Mouse (Mus musculus) forebrain, embryonic 10.5 days (tissue): ENCODE data around the gene Emilin1. TPM values are rescaled to one million over a fixed set of nuclear protein-coding genes. Genes with fewer than 3 reads are reported as not detected.
A peak's percentile ranks its signal among the peaks of the same experiment; 100 is the strongest.

Experiments used
- DNase-seq: peaks from one replicate; pipeline ENCODE4 v3.0.0-alpha.2; 2017; ENCODE audit warnings: low spot score; ENCODE audit errors: extremely low spot score
- H3K27ac ChIP-seq: fragments of 300-500 bp; sonication (generic); 2 replicates; pipeline ENCODE4 v1.5.1; 2016; ENCODE audit warnings: mild to moderate bottlenecking
- H3K27me3 ChIP-seq: fragments of 300-500 bp; sonication (generic); 2 replicates; pipeline ENCODE4 v1.6.1; 2016; ENCODE audit warnings: mild to moderate bottlenecking; ENCODE audit not compliant: poor library complexity, severe bottlenecking
- H3K36me3 ChIP-seq: fragments of 300-500 bp; sonication (generic); replicated peaks from 2 replicates; pipeline ENCODE4 v1.6.1; 2016; ENCODE audit warnings: mild to moderate bottlenecking, moderate library complexity
- H3K4me1 ChIP-seq: fragments of 300-500 bp; sonication (generic); 2 replicates; pipeline ENCODE4 v1.6.1; 2016
- H3K4me3 ChIP-seq: fragments of 300-500 bp; sonication (generic); 2 replicates; pipeline ENCODE4 v1.5.1; 2016; ENCODE audit warnings: mild to moderate bottlenecking, moderate library complexity
- H3K9me3 ChIP-seq: fragments of 300-500 bp; sonication (generic); 2 replicates; pipeline ENCODE4 v1.6.1; 2016; ENCODE audit warnings: mild to moderate bottlenecking, moderate library complexity
- WGBS: fragments of 180-500 bp; shearing (Covaris S2); methylation state at CpG from one replicate; pipeline ENCODE4 v1.1.7; 2016; 5-methylcytosine and 5-hydroxymethylcytosine counted together
- polyA plus RNA-seq: library from polyadenylated mRNA; unstranded; fragments of >200 nt; fragmentation: Nextera tagmentation; extraction: Ambion mirVana; gene quantifications from 2 replicates; pipeline ENCODE4 v1.2.1, GENCODE M21; 2016

The Emilin1 gene
- polyA plus RNA-seq, 1 experiment from 2014 or later, result 78.2 TPM

DNA sequence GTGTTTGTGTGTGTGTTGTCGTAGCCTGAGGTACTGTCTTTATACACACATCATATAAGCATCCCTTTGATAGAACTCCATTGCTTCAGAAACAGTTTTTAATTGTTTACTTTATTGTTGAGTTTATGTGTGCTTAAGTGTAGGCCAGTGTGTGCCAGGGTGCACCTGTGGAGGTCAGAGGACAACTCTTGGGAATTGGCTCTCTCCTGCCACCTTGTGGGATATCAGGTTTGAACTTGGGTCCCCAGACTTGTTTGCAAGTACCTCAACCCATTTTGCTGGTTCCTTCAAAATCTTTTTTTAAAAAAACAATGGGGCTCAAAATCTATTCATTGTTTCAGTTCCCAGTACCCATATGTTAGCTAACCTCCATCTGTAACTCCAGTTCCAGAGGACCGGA is 29.8 kb downstream of the Emilin1 start:
- peaks cover 40% of the 10 kb centered on the region for H3K27me3 ChIP-seq
- H3K9me3 ChIP-seq, result no peaks in the 10 kb centered on the region
- H3K27ac ChIP-seq, result no peak overlapping the region
- DNase-seq, result no peak
- peaks cover 18% of the 10 kb centered on the region for H3K4me1 ChIP-seq
- H3K36me3 ChIP-seq, result no peaks in the 10 kb centered on the region
- WGBS, result 91% methylated on average over 2 of the region's 2 CpGs
- H3K4me3 ChIP-seq, result no peak overlapping the region

DNA sequence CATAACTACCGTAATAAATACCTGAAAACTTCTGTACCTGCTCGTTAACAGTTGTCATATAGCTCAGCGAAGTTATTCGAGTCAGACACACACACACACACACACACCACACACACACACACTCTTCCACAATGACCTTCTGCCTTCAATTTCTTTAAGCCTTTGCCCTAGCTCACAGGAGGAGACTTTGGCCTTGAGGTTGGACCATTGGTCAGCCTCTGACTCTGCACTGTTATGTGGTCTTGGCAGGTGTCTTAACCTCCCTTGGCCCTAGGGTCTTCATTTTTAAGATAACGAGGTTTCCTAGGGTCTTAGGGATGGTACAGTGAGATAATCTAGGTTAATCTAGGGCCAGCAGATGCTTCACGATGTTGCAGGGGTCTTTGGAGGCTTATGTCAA is 31.1 kb downstream of the Emilin1 start:
- H3K27me3 ChIP-seq, result peaks cover 50% of the 10 kb centered on the region
- H3K4me3 ChIP-seq, result no peak overlapping the region
- H3K9me3 ChIP-seq, result no peaks in the 10 kb centered on the region
- H3K4me1 ChIP-seq, result peaks cover 27% of the 10 kb centered on the region
- DNase-seq, result no peak
- H3K36me3 ChIP-seq, result no peaks in the 10 kb centered on the region
- no peak overlapping the region for H3K27ac ChIP-seq
- 85% methylated on average over 6 of the region's 6 CpGs for WGBS

DNA sequence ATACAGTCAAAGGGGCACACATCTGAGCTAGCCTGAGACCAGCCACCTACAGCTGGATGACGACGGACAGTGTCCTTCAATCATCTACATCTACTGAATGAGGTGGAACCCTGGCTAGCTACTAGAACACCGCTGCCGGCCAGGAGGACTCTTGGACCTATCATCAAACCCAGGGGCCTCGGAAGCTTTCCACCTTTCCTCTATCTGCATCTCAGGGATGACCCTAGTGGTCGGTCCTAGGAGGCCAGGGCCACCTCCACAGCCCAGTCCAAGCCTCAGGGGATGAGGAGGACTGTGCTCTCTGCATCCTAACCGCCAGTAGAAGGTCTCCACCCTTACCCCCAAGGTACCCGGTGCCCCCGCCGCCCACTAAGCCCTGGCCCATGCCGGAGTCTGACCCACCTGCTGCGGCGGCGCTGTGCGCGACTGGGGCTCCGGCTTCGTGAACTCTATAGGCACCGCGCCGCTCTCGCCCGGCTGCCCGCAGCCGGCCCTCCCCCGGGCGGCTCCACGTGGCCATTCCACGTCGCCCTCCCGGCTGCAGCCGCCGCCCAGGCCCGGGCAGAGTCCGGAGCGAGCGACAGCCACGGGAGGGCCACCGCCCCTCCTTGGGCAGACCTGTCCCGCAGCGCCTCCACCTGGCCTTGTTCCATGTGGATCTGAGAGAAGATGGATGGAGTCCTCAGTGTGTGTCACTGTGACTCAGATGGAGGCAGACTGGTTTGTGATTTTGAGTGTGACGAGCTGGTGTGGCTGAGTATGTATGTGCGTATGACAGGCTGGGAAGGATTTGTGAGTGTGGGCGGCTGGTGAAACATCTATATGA is 32.0 kb downstream of the Emilin1 start, which contains the start of gene Cgref1:
TSS of gene Cgref1 (minus strand) at position 636 of the 826 bp plus-strand sequence.
- H3K36me3 ChIP-seq, result no peaks in the 10 kb centered on the region
- peak within 1 kb of the TSS; percentile 84 for H3K27ac ChIP-seq
- H3K4me1 ChIP-seq, result peaks cover 35% of the 10 kb centered on the region
- peak; percentile 59 for DNase-seq
- peak within 1 kb of the TSS; percentile 68 for H3K4me3 ChIP-seq
- H3K9me3 ChIP-seq, result no peaks in the 10 kb centered on the region
- 5% methylated on average over 44 of the region's 44 CpGs for WGBS
- H3K27me3 ChIP-seq, result peaks cover 50% of the 10 kb centered on the region

DNA sequence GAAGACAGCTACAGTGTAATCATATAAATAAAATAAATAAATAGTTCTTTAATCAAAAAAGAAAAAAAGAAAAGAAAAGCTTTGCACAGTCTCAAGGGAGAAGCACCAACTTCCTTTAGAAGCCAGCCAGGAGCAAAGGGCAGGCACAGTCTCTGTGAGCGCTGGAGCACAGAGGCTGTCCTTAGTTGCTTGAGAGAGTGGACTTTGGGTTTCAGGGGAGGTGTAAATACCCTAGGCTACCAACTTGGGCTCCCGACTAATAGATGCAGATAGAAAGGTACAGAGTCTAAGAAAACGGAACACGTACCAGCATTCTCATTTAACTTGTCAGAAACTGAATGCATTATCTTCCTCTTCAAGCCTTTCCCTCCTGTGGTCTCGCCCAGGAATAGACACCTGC is 35.4 kb downstream of the Emilin1 start:
- Histone ChIP-seq H3K4me3 (no peak overlapping the region), H3K36me3 (peaks cover 22% of the 10 kb centered on the region), H3K27me3 (peaks cover 50% of the 10 kb centered on the region), H3K27ac (no peak overlapping the region), H3K4me1 (peaks cover 44% of the 10 kb centered on the region), H3K9me3 (no peaks in the 10 kb centered on the region)
- WGBS, result 82% methylated on average over 5 of the region's 5 CpGs
- DNase-seq, result no peak

DNA sequence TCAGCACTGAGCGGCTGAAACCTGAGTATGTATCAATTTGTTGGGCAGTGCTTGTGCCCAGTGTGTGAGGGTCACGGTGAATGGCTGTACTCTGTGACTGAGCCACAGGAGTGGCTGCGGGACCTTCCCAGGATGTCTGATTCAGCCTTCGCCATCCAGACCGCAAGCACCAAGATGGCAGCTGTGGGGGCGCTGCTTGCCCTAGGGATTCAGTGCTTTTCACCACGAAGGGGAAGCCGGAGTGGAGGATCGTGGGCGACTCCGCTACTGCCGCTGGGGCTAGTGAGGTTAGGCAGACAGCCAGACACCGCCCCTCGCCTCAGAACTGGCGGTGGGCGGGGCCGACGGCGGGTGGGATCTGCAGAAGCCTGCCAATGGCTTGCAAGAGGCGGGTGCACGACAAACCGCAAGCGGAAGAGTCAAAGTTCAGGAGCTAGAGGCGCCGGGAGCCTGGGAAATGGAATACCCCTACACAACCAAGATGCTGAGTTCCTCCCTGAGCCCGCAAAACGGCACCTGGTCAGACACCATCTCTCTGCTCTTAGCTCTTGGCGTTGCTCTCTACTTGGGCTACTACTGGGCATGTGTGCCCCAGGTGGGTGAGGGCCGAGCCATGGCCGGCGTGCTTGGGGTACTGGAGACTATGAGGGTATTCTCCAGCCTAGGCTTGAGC is 36.6 kb downstream of the Emilin1 start:
- WGBS, result under 1% methylated on average over 31 of the region's 31 CpGs
- Histone ChIP-seq H3K4me1 (peaks cover 39% of the 10 kb centered on the region), H3K9me3 (no peaks in the 10 kb centered on the region), H3K4me3 (peak overlapping the region; percentile 70), H3K27ac (peak overlapping the region; percentile 84), H3K36me3 (peaks cover 34% of the 10 kb centered on the region), H3K27me3 (peaks cover 38% of the 10 kb centered on the region)
- peak; percentile 91 for DNase-seq

DNA sequence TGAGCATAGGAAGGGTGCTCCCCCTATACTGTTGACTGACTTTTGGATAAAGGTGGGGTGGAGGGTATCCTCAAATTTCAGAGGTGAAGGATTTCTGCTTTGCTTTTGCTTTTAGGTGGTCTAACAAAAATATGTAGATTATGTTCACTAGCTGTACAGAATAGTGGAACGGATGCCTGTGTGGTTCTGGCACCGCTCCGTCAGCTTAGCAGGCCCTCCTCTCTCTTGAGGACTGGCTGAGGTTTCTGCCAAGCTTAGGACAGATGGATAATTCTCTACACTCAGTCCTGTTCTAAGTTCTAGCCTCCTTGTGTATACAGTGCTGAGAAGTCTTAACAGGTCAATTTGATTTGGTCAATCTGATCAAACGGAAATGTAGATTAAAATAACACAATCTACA is 37.2 kb downstream of the Emilin1 start:
- Histone ChIP-seq H3K4me3 (peak overlapping the region; percentile 70), H3K27me3 (peaks cover 31% of the 10 kb centered on the region), H3K9me3 (no peaks in the 10 kb centered on the region), H3K36me3 (peaks cover 40% of the 10 kb centered on the region), H3K4me1 (peaks cover 32% of the 10 kb centered on the region), H3K27ac (peak overlapping the region; percentile 84; the same call in 1 of the 2 replicates)
- WGBS, result 77% methylated on average over 4 of the region's 4 CpGs
- DNase-seq, result no peak

DNA sequence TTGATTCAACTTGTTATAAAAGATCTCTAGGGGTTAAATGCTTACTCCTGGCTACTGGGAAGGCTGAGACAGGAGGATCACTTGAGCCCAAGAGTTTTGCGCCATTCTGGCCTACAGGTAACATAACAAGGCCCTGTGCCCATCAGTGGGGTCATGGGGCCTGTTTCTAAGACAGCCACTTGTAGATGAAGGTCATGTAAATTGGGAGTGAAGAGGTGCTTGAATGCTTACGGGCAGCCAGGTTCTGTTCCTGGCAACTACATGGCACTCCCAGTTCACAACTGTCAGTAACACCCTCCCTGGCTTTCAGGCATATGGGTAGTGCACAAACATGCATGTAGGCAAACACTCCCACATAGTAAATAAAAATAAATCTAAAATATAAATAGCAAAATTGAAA is 37.7 kb downstream of the Emilin1 start:
- 96% methylated on average over 2 of the region's 2 CpGs for WGBS
- Histone ChIP-seq H3K36me3 (peaks cover 45% of the 10 kb centered on the region), H3K4me1 (peaks cover 27% of the 10 kb centered on the region), H3K4me3 (peak overlapping the region; percentile 70; the same call in 1 of the 2 replicates), H3K27ac (no peak overlapping the region), H3K9me3 (no peaks in the 10 kb centered on the region), H3K27me3 (peaks cover 27% of the 10 kb centered on the region)
- no peak for DNase-seq

DNA sequence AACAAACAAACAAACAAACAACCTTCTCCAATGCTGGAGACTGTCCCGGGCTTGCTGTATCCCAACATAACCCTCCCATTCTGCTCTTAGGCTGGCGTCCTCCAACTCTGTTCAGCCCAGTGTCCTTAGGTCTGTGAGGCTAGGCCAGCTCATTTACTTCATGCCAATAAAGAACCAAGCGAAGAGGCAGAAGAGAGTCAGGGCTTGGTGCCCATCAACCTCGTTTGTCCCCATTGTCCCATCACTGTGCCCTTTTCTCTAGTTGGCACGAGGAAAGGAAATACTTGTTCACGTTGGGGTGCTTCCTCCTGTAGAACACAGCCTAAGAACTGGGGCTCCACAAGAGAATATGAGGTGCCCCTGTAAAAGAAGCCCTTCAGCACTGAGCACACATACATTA is 38.5 kb downstream of the Emilin1 start:
- Histone ChIP-seq H3K9me3 (no peaks in the 10 kb centered on the region), H3K4me1 (peaks cover 25% of the 10 kb centered on the region), H3K27ac (no peak overlapping the region), H3K27me3 (peaks cover 22% of the 10 kb centered on the region), H3K36me3 (peaks cover 48% of the 10 kb centered on the region), H3K4me3 (no peak overlapping the region)
- WGBS, result 88% methylated on average over 6 of the region's 6 CpGs
- no peak for DNase-seq

DNA sequence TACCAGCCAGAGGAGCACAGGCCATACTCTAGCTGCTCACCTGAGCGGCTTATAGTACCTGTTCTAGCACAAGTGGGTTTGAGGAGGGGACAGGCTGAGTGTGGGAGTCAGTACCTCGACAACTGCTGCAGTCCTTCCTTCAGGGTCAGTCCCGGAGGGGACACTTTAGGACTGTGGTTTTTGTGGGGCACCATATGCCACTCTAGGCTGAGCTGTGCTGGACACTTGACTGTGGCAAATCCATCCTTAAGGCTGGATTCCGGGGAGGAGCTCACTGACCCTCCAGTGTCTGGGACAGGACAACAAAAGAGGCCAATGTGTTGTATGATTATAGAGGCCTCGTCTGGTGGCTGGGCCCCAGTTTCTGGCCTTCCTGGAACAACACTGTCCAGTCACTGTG is 39.3 kb downstream of the Emilin1 start:
- Histone ChIP-seq H3K27me3 (peaks cover 14% of the 10 kb centered on the region), H3K4me3 (no peak overlapping the region), H3K4me1 (peaks cover 27% of the 10 kb centered on the region), H3K36me3 (peaks cover 54% of the 10 kb centered on the region), H3K9me3 (no peaks in the 10 kb centered on the region), H3K27ac (no peak overlapping the region)
- DNase-seq, result no peak
- WGBS, result 88% methylated on average over 5 of the region's 5 CpGs

DNA sequence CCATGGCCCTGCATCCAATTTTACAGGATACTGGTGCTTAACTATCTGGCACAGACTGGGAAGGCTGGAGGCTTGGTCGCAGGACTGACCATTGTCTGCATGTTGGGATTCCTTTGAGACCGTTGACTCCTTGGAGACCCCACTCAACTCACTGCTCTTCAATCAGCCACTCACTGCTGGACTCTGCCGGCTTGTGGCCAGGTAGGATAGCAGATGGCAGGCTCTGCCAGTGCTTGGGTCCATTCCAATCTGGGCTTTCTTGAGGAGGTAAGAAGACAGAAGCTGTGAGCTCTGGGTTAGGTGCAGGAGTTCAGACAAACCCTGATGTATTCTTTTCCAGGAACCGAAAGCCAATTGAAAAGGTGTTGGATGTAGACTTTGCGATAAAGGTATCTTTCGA is 40.9 kb downstream of the Emilin1 start:
- DNase-seq, result no peak
- Histone ChIP-seq H3K27ac (no peak overlapping the region), H3K27me3 (peaks cover under 1% of the 10 kb centered on the region; the same call in 1 of the 2 replicates), H3K9me3 (no peaks in the 10 kb centered on the region), H3K4me1 (peaks cover 36% of the 10 kb centered on the region), H3K36me3 (peaks cover 69% of the 10 kb centered on the region), H3K4me3 (no peak overlapping the region)
- WGBS, result 100% methylated on average over 6 of the region's 6 CpGs

DNA sequence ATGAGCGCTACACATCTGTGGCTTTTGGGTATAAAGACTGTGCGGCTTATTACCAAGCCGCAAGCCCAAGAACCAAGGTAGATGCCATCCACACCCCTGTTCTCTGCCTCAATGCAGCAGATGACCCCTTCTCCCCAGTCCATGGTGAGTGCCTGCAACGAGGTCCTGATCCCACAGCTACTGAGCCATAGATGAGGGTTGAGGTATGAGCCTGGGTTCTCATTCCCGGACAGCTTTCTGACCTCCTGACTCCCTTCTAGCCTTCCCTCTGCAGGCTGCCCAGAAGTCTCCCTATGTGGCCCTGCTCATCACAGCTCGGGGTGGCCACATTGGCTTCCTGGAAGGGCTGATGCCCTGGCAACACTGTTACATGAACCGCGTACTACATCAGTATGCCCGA is 41.4 kb downstream of the Emilin1 start:
- peaks cover 36% of the 10 kb centered on the region for H3K4me1 ChIP-seq
- DNase-seq, result no peak
- H3K4me3 ChIP-seq, result no peak overlapping the region
- H3K27ac ChIP-seq, result no peak overlapping the region
- 98% methylated on average over 9 of the region's 9 CpGs for WGBS
- H3K9me3 ChIP-seq, result no peaks in the 10 kb centered on the region
- peaks cover 69% of the 10 kb centered on the region for H3K36me3 ChIP-seq
- no peaks in the 10 kb centered on the region for H3K27me3 ChIP-seq

DNA sequence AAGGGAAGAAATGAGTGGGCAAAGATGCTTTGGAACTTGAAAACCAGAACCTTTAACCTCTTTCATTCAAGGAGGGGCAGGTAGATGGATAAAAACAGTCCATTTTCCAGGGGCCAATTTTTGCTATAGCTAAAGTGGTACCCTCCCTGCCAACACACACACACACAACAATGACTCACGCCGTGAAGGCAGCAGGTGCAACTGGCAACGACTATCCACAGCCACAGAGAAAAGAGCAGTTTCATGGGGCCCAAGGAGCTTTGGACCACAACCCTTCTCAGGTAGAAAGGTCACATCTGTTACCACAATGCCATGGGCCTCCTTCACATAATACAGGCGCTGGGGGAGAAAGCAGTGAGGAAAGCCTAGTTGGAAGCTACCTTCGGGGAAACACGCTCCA is 42.5 kb downstream of the Emilin1 start:
- WGBS, result 97% methylated on average over 6 of the region's 6 CpGs
- Histone ChIP-seq H3K27me3 (no peaks in the 10 kb centered on the region), H3K4me3 (no peak overlapping the region), H3K4me1 (peaks cover 33% of the 10 kb centered on the region), H3K27ac (no peak overlapping the region), H3K36me3 (peaks cover 69% of the 10 kb centered on the region), H3K9me3 (no peaks in the 10 kb centered on the region)
- no peak for DNase-seq

DNA sequence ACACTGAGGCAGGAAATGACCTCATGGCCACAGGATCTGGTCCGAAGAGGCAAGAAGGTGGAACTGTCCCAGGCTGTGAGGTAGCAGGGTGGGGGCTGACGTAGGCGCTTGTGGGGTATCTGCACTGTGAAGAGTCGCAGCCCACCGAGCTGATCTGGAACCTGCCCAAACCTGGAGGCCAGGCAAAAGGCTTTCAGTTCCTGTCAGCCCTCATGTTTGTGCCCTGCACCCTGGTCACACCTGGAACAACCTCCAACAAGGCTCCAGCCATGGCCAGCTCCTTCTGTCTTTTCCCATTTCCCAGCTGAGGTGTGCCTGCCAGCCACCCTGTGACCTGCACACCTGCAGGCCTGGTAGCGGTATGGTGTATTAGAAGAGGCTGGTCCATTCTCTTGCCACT is 44.7 kb downstream of the Emilin1 start:
- Histone ChIP-seq H3K27me3 (no peaks in the 10 kb centered on the region), H3K36me3 (peaks cover 54% of the 10 kb centered on the region), H3K4me3 (peak overlapping the region; percentile 18), H3K27ac (no peak overlapping the region), H3K4me1 (peaks cover 30% of the 10 kb centered on the region), H3K9me3 (no peaks in the 10 kb centered on the region)
- DNase-seq, result no peak
- WGBS, result 94% methylated on average over 6 of the region's 6 CpGs
